Mouse (Mus musculus): ENCODE measurements around the gene Olfr518. TPM values are rescaled to one million over a fixed set of nuclear protein-coding genes. Genes with fewer than 3 reads are reported as not detected.

The Olfr518 gene
- polyA plus RNA-seq (2014; fragmentation: Nextera tagmentation; extraction: Ambion mirVana): not detected in 2 replicates

GRCm38 (mm10) chr7:108884906-108885305, at the start of gene Olfr518:
Gene Olfr518, minus strand, starts transcription at chr7:108885006.
- no peak for DNase-seq (ENCODE audit: low spot score)
- H3K9ac ChIP-seq (ENCODE audit: low read length): no peak within 1 kb of the TSS
- no peak within 1 kb of the TSS for H3K27ac ChIP-seq (ENCODE audit: low read depth)
- H3K4me1 ChIP-seq (replicated peaks; ENCODE audit: control insufficient read depth, insufficient read depth, low read length): no peaks in the 10 kb centered on the region
- no peaks in the 10 kb centered on the region for H3K36me3 ChIP-seq (ENCODE audit: control insufficient read depth, insufficient read depth, low read length)
- no peak for ATAC-seq (replicated peaks; ENCODE audit: low FRiP score, low TSS enrichment, low read depth)
- H3K9me3 ChIP-seq (ENCODE audit: control insufficient read depth, low read length): no peaks in the 10 kb centered on the region
- no peak within 1 kb of the TSS for H3K4me3 ChIP-seq (ENCODE audit: low read depth, low read length)
- WGBS: 75% methylated on average over 4 of the region's 4 CpGs
- H3K27me3 ChIP-seq (replicated peaks; ENCODE audit: control insufficient read depth, insufficient read depth, low read length): no peaks in the 10 kb centered on the region
- no peak within 1 kb of the TSS for H3K4me2 ChIP-seq (ENCODE audit: low read length)

- H3K9ac ChIP-seq (ENCODE audit: low read length): peak within 1 kb of the TSS; percentile 92
- H3K27me3 ChIP-seq (replicated peaks; ENCODE audit: control insufficient read depth, insufficient read depth, low read length): no peaks in the 10 kb centered on the region
- no peaks in the 10 kb centered on the region for H3K9me3 ChIP-seq (ENCODE audit: control insufficient read depth, low read length)
- peak within 1 kb of the TSS; percentile 96 for H3K4me2 ChIP-seq (ENCODE audit: low read length)
- peak within 1 kb of the TSS; percentile 98 for H3K4me3 ChIP-seq (ENCODE audit: low read depth, low read length)
- peak within 1 kb of the TSS; percentile 73; the same call in 1 of the 2 replicates for H3K27ac ChIP-seq (ENCODE audit: low read depth)
- WGBS: 2% methylated on average over 50 of the region's 50 CpGs
- H3K4me1 ChIP-seq (replicated peaks; ENCODE audit: control insufficient read depth, insufficient read depth, low read length): peaks cover 12% of the 10 kb centered on the region
- peaks cover 26% of the 10 kb centered on the region for H3K36me3 ChIP-seq (ENCODE audit: control insufficient read depth, insufficient read depth, low read length)
- DNase-seq (ENCODE audit: low spot score) (peak; percentile 96), ATAC-seq (replicated peaks; ENCODE audit: low FRiP score, low TSS enrichment, low read depth) (peak; percentile 99)
Measured at GRCm38 (mm10) chr7:108933794-108934731, 49.3 kb upstream of the Olfr518 start, which contains the start of gene Eif3f. Gene Eif3f, plus strand, starts transcription at chr7:108934417.

GRCm38 (mm10) chr7:108929726-108930393, 45.1 kb upstream of the Olfr518 start, which contains the start of gene Nlrp10:
Gene Nlrp10, minus strand, starts transcription at chr7:108930178.
- Histone ChIP-seq H3K4me3 (ENCODE audit: low read depth, low read length) (no peak within 1 kb of the TSS), H3K9me3 (ENCODE audit: control insufficient read depth, low read length) (no peaks in the 10 kb centered on the region), H3K36me3 (ENCODE audit: control insufficient read depth, insufficient read depth, low read length) (no peaks in the 10 kb centered on the region), H3K27me3 (replicated peaks; ENCODE audit: control insufficient read depth, insufficient read depth, low read length) (no peaks in the 10 kb centered on the region), H3K27ac (ENCODE audit: low read depth) (no peak within 1 kb of the TSS), H3K4me2 (ENCODE audit: low read length) (no peak within 1 kb of the TSS), H3K4me1 (replicated peaks; ENCODE audit: control insufficient read depth, insufficient read depth, low read length) (no peaks in the 10 kb centered on the region), H3K9ac (ENCODE audit: low read length) (no peak within 1 kb of the TSS)
- 75% methylated on average over 6 of the region's 6 CpGs for WGBS
- DNase-seq (ENCODE audit: low spot score) (no peak), ATAC-seq (replicated peaks; ENCODE audit: low FRiP score, low TSS enrichment, low read depth) (no peak)

- Histone ChIP-seq H3K4me1 (replicated peaks; ENCODE audit: control insufficient read depth, insufficient read depth, low read length) (no peaks in the 10 kb centered on the region), H3K9me3 (ENCODE audit: control insufficient read depth, low read length) (no peaks in the 10 kb centered on the region), H3K9ac (ENCODE audit: low read length) (no peak overlapping the region), H3K27me3 (replicated peaks; ENCODE audit: control insufficient read depth, insufficient read depth, low read length) (no peaks in the 10 kb centered on the region), H3K27ac (ENCODE audit: low read depth) (no peak overlapping the region), H3K4me2 (ENCODE audit: low read length) (no peak overlapping the region), H3K36me3 (ENCODE audit: control insufficient read depth, insufficient read depth, low read length) (no peaks in the 10 kb centered on the region), H3K4me3 (ENCODE audit: low read depth, low read length) (no peak overlapping the region)
- WGBS: 81% methylated on average over 11 of the region's 11 CpGs
- ATAC-seq (replicated peaks; ENCODE audit: low FRiP score, low TSS enrichment, low read depth) (no peak), DNase-seq (ENCODE audit: low spot score) (peak; percentile 25)
Measured at GRCm38 (mm10) chr7:108928280-108929188, 43.7 kb upstream of the Olfr518 start.

GRCm38 (mm10) chr7:108927043-108927442, 42.2 kb upstream of the Olfr518 start:
- 71% methylated on average over 4 of the region's 4 CpGs for WGBS

GRCm38 (mm10) chr7:108903969-108904368, 19.2 kb upstream of the Olfr518 start:
- no peaks in the 10 kb centered on the region for H3K9me3 ChIP-seq (ENCODE audit: control insufficient read depth, low read length)
- no peak overlapping the region for H3K4me2 ChIP-seq (ENCODE audit: low read length)
- no peaks in the 10 kb centered on the region for H3K4me1 ChIP-seq (replicated peaks; ENCODE audit: control insufficient read depth, insufficient read depth, low read length)
- H3K9ac ChIP-seq (ENCODE audit: low read length): no peak overlapping the region
- no peak for ATAC-seq (replicated peaks; ENCODE audit: low FRiP score, low TSS enrichment, low read depth)
- 82% methylated on average over 2 of the region's 2 CpGs for WGBS
- H3K27ac ChIP-seq (ENCODE audit: low read depth): no peak overlapping the region
- H3K27me3 ChIP-seq (replicated peaks; ENCODE audit: control insufficient read depth, insufficient read depth, low read length): no peaks in the 10 kb centered on the region
- DNase-seq (ENCODE audit: low spot score): no peak
- no peaks in the 10 kb centered on the region for H3K36me3 ChIP-seq (ENCODE audit: control insufficient read depth, insufficient read depth, low read length)
- H3K4me3 ChIP-seq (ENCODE audit: low read depth, low read length): no peak overlapping the region

More at GRCm38 (mm10) chr7:108927043-108927442, 42.2 kb upstream of the Olfr518 start:
- H3K27ac ChIP-seq (ENCODE audit: low read depth): no peak overlapping the region
- H3K36me3 ChIP-seq (ENCODE audit: control insufficient read depth, insufficient read depth, low read length): no peaks in the 10 kb centered on the region
- no peak overlapping the region for H3K4me2 ChIP-seq (ENCODE audit: low read length)
- DNase-seq (ENCODE audit: low spot score) (no peak), ATAC-seq (replicated peaks; ENCODE audit: low FRiP score, low TSS enrichment, low read depth) (no peak)
- H3K4me1 ChIP-seq (replicated peaks; ENCODE audit: control insufficient read depth, insufficient read depth, low read length): no peaks in the 10 kb centered on the region
- no peak overlapping the region for H3K9ac ChIP-seq (ENCODE audit: low read length)
- no peaks in the 10 kb centered on the region for H3K27me3 ChIP-seq (replicated peaks; ENCODE audit: control insufficient read depth, insufficient read depth, low read length)
- no peak overlapping the region for H3K4me3 ChIP-seq (ENCODE audit: low read depth, low read length)
- no peaks in the 10 kb centered on the region for H3K9me3 ChIP-seq (ENCODE audit: control insufficient read depth, low read length)

- DNase-seq (ENCODE audit: low spot score) (no peak), ATAC-seq (replicated peaks; ENCODE audit: low FRiP score, low TSS enrichment, low read depth) (no peak)
- Histone ChIP-seq H3K9me3 (ENCODE audit: control insufficient read depth, low read length) (no peaks in the 10 kb centered on the region), H3K27ac (ENCODE audit: low read depth) (no peak within 1 kb of the TSS), H3K9ac (ENCODE audit: low read length) (no peak within 1 kb of the TSS), H3K4me3 (ENCODE audit: low read depth, low read length) (no peak within 1 kb of the TSS), H3K36me3 (ENCODE audit: control insufficient read depth, insufficient read depth, low read length) (no peaks in the 10 kb centered on the region), H3K4me1 (replicated peaks; ENCODE audit: control insufficient read depth, insufficient read depth, low read length) (no peaks in the 10 kb centered on the region), H3K4me2 (ENCODE audit: low read length) (no peak within 1 kb of the TSS), H3K27me3 (replicated peaks; ENCODE audit: control insufficient read depth, insufficient read depth, low read length) (no peaks in the 10 kb centered on the region)
- WGBS: 82% methylated on average over 5 of the region's 5 CpGs
Measured at GRCm38 (mm10) chr7:108894320-108894719, 9.5 kb upstream of the Olfr518 start, which contains the start of gene Olfr519. Gene Olfr519, minus strand, starts transcription at chr7:108894420.

- H3K9me3 ChIP-seq (ENCODE audit: control insufficient read depth, low read length): no peaks in the 10 kb centered on the region
- no peaks in the 10 kb centered on the region for H3K4me1 ChIP-seq (replicated peaks; ENCODE audit: control insufficient read depth, insufficient read depth, low read length)
- H3K4me2 ChIP-seq (ENCODE audit: low read length): no peak within 1 kb of the TSS
- WGBS: 65% methylated on average over 2 of the region's 2 CpGs
- H3K4me3 ChIP-seq (ENCODE audit: low read depth, low read length): no peak within 1 kb of the TSS
- ATAC-seq (replicated peaks; ENCODE audit: low FRiP score, low TSS enrichment, low read depth): no peak
- DNase-seq (ENCODE audit: low spot score): no peak
- H3K36me3 ChIP-seq (ENCODE audit: control insufficient read depth, insufficient read depth, low read length): no peaks in the 10 kb centered on the region
- no peaks in the 10 kb centered on the region for H3K27me3 ChIP-seq (replicated peaks; ENCODE audit: control insufficient read depth, insufficient read depth, low read length)
- H3K9ac ChIP-seq (ENCODE audit: low read length): no peak within 1 kb of the TSS
- H3K27ac ChIP-seq (ENCODE audit: low read depth): no peak within 1 kb of the TSS
Measured at GRCm38 (mm10) chr7:108872279-108872678, 12.5 kb downstream of the Olfr518 start, which contains the start of gene Olfr517. Gene Olfr517, minus strand, starts transcription at chr7:108872379.

Data from intestine, embryonic 14.5 days (tissue).